Mouse (Mus musculus) left cerebral cortex, adult 8-10 months (tissue): ENCODE results near the gene Chtop. TPM values are rescaled to one million over a fixed set of nuclear protein-coding genes. Genes with fewer than 3 reads are reported as not detected.
A peak's percentile ranks its signal among the peaks of the same experiment; 100 is the strongest.

Experiments used
- DNase-seq, 2 experiments: peaks; one replicate each; pipeline ENCODE4 v3.0.0; 2022; ENCODE audit warnings: low spot score in 2 of 2
- total RNA-seq, 4 experiments: library from RNA; stranded (reverse); gene quantifications; 2 replicates each; pipeline ENCODE4 v1.2.4; 2022

Chtop gene
- total RNA-seq, 4 experiments from 2014 or later = 162 to 170 (median 167) TPM

GRCm38 (mm10) chr3:90512276-90512675, 3.0 kb upstream of the Chtop start:
- no peak for DNase-seq

GRCm38 (mm10) chr3:90509747-90510123, 437 bp upstream of the Chtop start:
- DNase-seq = no peak

DNA sequence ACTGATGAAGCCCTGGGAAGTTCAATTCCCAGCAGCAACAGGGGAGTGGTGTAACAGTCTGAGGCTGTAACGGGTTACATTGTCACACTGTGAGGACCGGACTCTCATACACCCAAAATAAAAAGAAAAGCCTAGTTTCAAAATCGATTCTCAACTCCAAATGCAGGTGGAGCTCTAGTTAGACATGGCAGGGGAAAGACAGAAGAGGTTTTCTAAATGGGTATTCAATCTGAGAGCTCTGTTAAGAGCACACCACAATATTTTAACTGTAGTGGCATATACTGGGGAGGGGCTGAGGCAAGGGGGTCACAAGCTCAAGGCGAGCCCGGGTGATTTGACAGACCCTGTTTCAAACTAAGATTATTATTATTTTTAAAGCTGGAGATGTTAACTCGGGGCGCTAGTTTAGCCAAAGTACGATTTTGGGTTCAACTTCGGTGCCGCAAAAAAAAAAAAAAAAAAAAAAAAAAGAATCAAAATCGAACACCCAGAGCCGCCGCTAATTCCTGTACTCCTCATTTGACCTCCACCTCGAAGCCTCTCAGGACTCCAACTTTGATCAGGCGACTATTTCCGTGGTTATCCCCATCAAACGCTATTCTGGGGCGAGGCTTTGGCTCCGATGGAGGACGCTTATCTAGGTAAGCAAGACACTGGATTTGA, 880 bp downstream of the Chtop start:
- no peak for DNase-seq

GRCm38 (mm10) chr3:90506362-90506761, 2.9 kb downstream of the Chtop start:
- no peak for DNase-seq

DNA sequence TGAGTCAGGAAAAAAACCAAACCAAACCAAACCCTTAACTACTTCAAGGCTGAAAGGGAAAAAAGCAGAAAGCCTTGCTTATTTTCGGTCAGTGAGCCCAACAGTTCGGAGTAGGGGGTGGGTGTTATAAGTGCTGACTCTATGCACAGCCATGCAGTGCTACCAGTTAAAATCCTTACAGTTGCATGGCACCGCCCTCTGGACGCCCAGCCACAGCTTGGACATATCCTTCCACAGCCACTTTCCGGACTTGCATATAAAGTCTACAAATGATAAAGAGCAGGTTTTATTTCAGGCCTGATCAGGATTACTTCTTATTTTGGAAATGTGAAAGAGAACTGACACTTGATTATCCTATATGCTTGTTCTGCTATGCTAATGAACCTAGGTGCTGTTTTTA, 4.1 kb downstream of the Chtop start:
- DNase-seq = no peak

- DNase-seq = no peak
These were observed 5.9 kb downstream of the Chtop start for GRCm38 (mm10) chr3:90503444-90503843.

DNA sequence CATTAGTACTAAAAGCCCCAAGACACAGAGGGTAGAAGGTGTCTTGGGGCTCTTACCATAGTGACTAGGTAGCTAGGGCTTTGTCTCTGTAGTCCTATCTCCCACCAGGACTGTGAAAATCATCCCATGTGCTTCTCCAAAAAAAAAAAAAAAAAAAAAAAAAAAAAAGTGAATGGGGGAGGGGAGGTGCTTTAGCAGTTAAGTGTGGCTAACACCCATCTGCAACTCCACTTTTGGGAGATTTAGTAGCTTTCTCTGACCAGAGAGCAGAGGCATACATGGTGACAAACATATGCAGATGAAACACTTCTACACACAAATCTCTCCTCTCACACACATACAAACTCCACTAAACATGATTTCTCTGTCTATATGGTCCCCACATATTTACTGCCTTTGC, 11.7 kb downstream of the Chtop start:
- no peak for DNase-seq

GRCm38 (mm10) chr3:90495850-90496525, 13.3 kb downstream of the Chtop start:
- no peak for DNase-seq

DNA sequence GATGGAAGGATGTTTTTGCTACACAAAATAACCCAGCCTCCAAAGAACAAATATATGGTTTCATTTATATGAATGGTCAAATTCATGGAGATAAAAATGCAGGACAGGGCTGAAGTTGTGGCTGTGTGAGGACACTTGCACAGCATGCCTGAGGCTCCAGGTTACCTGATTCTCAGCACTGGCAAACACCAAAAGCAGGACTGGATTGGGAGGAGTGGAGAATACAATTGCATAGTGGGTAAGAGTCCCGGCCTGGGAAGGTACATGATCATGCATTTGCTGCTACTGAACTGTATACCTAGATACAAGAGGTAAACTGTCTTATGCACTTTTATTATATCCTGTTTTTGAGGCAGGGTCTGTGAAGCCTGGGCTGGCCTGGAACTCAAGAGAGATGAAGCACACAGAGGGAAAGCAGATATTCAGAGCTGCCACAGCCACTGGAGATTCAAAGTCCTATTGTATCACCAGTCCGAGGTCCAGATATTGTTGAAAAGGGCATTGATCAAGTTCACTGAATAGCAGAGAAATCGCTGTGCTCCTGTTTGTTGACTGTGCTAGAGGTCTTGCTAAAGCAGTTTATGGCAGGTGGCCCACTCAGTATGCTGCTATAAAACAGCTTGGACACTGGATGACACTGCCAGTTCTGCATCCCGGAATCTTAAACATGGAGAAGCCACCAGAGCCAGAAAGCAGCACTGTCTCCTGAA, 15.3 kb downstream of the Chtop start:
- DNase-seq = no peak

DNA sequence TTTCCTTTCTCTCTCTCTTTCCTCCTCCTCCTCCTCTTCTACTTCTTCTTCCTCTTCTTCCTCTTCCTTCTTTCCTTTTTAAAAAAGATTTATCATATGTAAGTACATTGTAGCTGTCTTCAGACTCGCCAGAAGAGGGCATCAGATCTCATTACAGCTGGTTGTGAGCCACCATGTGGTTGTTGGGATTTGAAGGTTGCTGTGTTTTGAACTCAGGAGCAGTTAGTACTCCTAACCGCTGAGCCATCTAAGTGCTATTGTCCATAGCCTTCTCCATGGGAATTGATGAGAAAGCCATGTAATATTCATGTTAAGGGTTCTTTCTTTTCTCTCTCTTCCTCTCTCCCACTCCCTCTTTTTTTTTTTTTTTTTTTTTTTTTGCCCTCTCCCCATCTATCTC, 17.9 kb downstream of the Chtop start:
- no peak for DNase-seq

GRCm38 (mm10) chr3:90490696-90491256, 18.5 kb downstream of the Chtop start, which contains the start of gene Snapin:
TSS of gene Snapin (minus strand) at chr3:90491033.
- peak; percentile 90 to 92 for DNase-seq

GRCm38 (mm10) chr3:90488576-90488975, 20.7 kb downstream of the Chtop start:
- DNase-seq = no peak

GRCm38 (mm10) chr3:90486998-90487397, 22.3 kb downstream of the Chtop start:
- no peak for DNase-seq

- DNase-seq = peak; percentile 93 to 95
These were observed 33.3 kb downstream of the Chtop start, which contains the start of gene Ilf2 for GRCm38 (mm10) chr3:90475831-90476611. TSS of gene Ilf2 (plus strand) at chr3:90476126.

- no peak for DNase-seq
These were observed 34.0 kb downstream of the Chtop start for GRCm38 (mm10) chr3:90475151-90475830.

DNA sequence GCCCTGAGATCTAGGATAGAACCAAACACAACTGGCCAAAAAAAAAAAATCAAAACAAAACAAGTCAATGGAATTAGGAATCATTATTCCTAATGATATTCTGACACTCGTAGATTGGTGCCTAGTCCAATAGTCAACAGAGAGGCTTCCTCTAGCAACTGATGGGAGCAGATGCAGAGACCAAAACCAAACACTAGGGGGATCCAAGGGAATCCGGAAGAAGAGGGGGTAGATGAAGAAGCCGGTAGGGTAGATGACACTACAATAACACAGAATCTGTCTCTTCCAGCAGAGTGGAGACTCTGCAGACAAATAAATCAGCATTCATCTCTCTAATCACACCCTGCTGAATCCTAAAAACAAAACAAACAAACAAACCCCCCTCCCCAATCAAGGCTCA, 37.1 kb downstream of the Chtop start:
- no peak for DNase-seq

DNA sequence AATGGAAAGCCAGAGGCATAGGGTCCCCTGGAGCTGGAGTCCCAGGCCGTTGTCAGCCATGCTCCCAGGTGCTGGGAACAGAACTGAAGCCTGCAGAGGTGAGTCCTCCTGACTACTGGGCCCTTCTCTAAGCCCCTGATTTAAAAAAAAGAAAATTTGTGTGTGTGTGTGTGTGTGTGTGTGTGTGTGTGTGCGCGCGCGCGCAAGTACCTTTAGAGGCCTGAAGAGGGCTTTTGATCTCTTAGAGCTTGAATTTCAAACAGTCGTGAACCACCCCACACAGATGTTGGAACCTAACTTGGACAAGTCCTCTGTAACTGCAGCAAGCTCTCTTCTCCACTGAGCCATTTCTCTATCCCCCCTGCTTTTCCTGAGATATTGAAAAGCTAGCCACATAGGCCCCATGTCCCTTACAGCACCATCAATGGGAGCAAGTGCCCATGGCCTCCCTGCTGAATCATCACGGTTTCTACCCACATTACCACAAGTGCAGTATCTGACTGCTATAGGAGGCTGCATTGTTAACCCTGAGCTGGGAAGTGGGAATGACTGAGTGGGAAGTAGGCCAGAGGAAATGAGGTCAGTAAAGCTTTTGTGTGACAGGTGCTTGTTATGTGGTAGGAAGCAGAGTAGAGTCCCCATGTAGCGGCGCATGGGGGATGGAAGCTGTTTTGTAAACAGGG, 41.5 kb downstream of the Chtop start:
- no peak for DNase-seq

DNA sequence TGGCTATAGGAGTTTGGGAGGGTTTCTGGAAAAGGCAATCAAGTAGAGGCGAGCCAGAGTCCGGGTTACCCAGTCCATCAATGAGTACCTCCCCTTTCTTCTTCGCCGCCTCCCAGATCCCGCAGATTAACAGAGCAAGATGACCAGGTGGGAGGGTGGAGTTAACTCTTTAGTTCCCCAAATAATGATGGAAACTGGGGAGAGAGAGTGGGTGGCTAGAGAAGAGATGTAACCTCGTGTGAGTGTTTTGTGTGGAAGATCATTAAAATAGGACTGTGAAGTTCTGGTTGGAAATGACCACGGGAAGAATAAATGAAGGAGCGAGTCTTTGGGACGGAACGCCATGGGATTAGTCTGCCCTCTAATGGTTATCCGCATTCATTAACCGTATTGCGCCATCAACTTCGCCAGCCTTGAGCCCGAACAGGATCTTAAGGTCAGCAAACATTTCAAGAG, 43.0 kb downstream of the Chtop start:
- no peak for DNase-seq

DNA sequence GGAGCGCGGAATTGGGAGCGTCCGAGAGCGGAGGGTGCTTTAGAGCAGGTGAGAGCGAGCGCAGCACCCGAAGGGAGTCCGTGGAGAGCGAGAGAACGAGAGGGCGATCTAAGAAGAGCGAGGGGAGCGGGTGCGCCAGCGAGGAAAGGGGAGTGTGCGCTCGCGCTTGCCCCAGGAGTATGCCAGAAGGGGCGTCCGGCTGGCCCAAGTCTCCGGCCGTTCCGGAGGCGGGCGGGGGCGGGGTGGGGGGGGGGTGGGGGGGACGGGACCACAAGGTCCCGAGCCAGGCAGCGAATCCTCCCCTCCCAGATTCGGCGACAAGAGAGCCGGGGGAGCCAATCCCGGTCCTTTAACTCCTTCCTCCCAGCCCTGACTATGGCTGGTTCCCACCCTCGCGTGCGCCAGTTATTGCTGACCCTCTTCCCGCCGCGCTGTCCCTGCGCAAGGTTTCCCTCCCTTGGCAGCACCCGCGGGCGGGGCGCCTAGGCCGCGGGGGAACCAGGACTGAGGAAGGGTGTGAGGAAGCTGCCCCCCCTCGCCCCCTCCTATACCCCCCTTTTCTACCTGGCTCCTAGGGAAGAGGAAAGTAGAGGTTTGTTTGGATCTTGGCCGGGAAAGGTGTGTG, 43.5 kb downstream of the Chtop start, which contains the start of gene Npr1:
Npr1 (minus strand) TSS at position 181 of the 625 bp plus-strand sequence.
- DNase-seq = no peak
